Mouse (Mus musculus) Patski (cell line): ENCODE data around the gene Cdk1. TPM values are rescaled to one million over a fixed set of nuclear protein-coding genes. Genes with fewer than 3 reads are reported as not detected.

Experiments
- ATAC-seq: fragments of 100-300 bp; one replicate; pipeline ENCODE4 v1.8.0; 2021
- CTCF ChIA-PET: fragments of 350-600 bp; sonication (Branson Sonifier 250); formaldehyde crosslinking; loops from one replicate; lab custom pipeline; 2022; ENCODE audit warnings: inconsistent platforms; lab: Charles Lee
- POLR2A ChIA-PET: fragments of 350-600 bp; sonication (Branson Sonifier 250); formaldehyde crosslinking; loops from one replicate; lab custom pipeline; 2022; ENCODE audit warnings: antibody characterized with exemption, inconsistent platforms; lab: Charles Lee
- DNase-seq: peaks from one replicate; pipeline ENCODE4 v3.0.0-alpha.2; 2011; ENCODE audit warnings: low read depth, low spot score
- H3K27me3 ChIP-seq: fragments of 371-371 bp; one replicate; pipeline ENCODE4 v1.5.1; 2021
- CTCF ChIP-seq: fragments of 100-300 bp; IDR thresholded peaks from one replicate; pipeline ENCODE4 v1.5.1; 2021
- in situ Hi-C: fragments of 300-500 bp; cut with MboI; formaldehyde crosslinking; loops from 3 replicates; pipeline ENCODE4 v1.11.1; 2018; ENCODE audit warnings: low pct_unique_long_range_greater_than_20kb, mixed read lengths
- polyA plus RNA-seq: library from polyadenylated mRNA; unstranded; gene quantifications from one replicate; pipeline ENCODE4 v1.2.3, GENCODE M21; 2021

The Cdk1 gene
- polyA plus RNA-seq, 1 experiment from 2014 or later: 221 TPM

GRCm38 (mm10) chr10:69348206-69348605 lies 4.5 kb downstream of the Cdk1 start:
- ATAC-seq (no peak), DNase-seq (no peak)
- POLR2A ChIA-PET: interaction anchor here (1.3 kb wide), 1 partner anchor 20 kb away, joined by 4 read pairs; no protein-coding TSS in a partner anchor
- in situ Hi-C loops: no loop called here
- CTCF ChIA-PET: no interaction called here
- no peak for TF ChIP-seq CTCF
- no peaks in the 10 kb centered on the region for H3K27me3 ChIP-seq

GRCm38 (mm10) chr10:69342328-69342727 lies 10.4 kb downstream of the Cdk1 start:
- POLR2A ChIA-PET: no interaction called here

GRCm38 (mm10) chr10:69341570-69342227 lies 11.0 kb downstream of the Cdk1 start:
- in situ Hi-C loops: no loop called here
- no peak for DNase-seq
- no peak for ATAC-seq
- no peak for TF ChIP-seq CTCF
- H3K27me3 ChIP-seq: no peaks in the 10 kb centered on the region
- ChIA-PET CTCF (no interaction called here), POLR2A (no interaction called here)

More at GRCm38 (mm10) chr10:69342328-69342727, 10.4 kb downstream of the Cdk1 start:
- no peak for DNase-seq
- TF ChIP-seq CTCF: no peak
- in situ Hi-C loops: no loop called here
- CTCF ChIA-PET: no interaction called here
- H3K27me3 ChIP-seq: no peaks in the 10 kb centered on the region
- no peak for ATAC-seq

- in situ Hi-C loops: no loop called here
- no peak for ATAC-seq
- no peak for DNase-seq
- ChIA-PET POLR2A (no interaction called here), CTCF (interaction anchor here (1.4 kb wide), 1 partner anchor 9 kb away, joined by 7 read pairs; no protein-coding TSS in a partner anchor)
- H3K27me3 ChIP-seq: no peaks in the 10 kb centered on the region
- TF ChIP-seq CTCF: no peak
These were observed 12.7 kb downstream of the Cdk1 start for GRCm38 (mm10) chr10:69340001-69340400.

GRCm38 (mm10) chr10:69336219-69336618 lies 16.5 kb downstream of the Cdk1 start:
- DNase-seq: no peak
- H3K27me3 ChIP-seq: no peaks in the 10 kb centered on the region
- ChIA-PET POLR2A (no interaction called here), CTCF (interaction anchor here (0.9 to 1.2 kb wide), 2 partner anchors 10 to 15 kb away, joined by 3 read pairs; no protein-coding TSS in a partner anchor)
- ATAC-seq: no peak
- in situ Hi-C loops: no loop called here
- TF ChIP-seq CTCF: no peak

- POLR2A ChIA-PET: no interaction called here
- CTCF ChIA-PET: interaction anchor here (1.2 kb wide), 1 partner anchor 9 kb away, joined by 3 read pairs; no protein-coding TSS in a partner anchor
- DNase-seq (no peak), ATAC-seq (no peak)
- no peak for TF ChIP-seq CTCF
- H3K27me3 ChIP-seq: no peaks in the 10 kb centered on the region
- in situ Hi-C loops: no loop called here
These were observed 17.1 kb downstream of the Cdk1 start for GRCm38 (mm10) chr10:69335611-69336010.

- no peaks in the 10 kb centered on the region for H3K27me3 ChIP-seq
- ATAC-seq (no peak), DNase-seq (no peak)
- TF ChIP-seq CTCF: no peak
- CTCF ChIA-PET: interaction anchor here (1.2 kb wide), 1 partner anchor 9 kb away, joined by 3 read pairs; no protein-coding TSS in a partner anchor
- POLR2A ChIA-PET: no interaction called here
- in situ Hi-C loops: no loop called here
These were observed 17.6 kb downstream of the Cdk1 start for GRCm38 (mm10) chr10:69335195-69335536.

GRCm38 (mm10) chr10:69334271-69335194 lies 18.2 kb downstream of the Cdk1 start:
- ChIA-PET POLR2A (no interaction called here), CTCF (interaction anchor here (0.7 to 1.1 kb wide), 2 partner anchors 149 to 347 kb away, joined by 3 read pairs; no protein-coding TSS in a partner anchor)
- ATAC-seq (no peak), DNase-seq (no peak)
- H3K27me3 ChIP-seq: no peaks in the 10 kb centered on the region
- no peak for TF ChIP-seq CTCF
- in situ Hi-C loops: no loop called here

GRCm38 (mm10) chr10:69333212-69333611 lies 19.5 kb downstream of the Cdk1 start:
- no peaks in the 10 kb centered on the region for H3K27me3 ChIP-seq
- CTCF ChIA-PET: interaction anchor here (1.1 kb wide), 1 partner anchor 148 kb away, joined by 3 read pairs; no protein-coding TSS in a partner anchor
- in situ Hi-C loops: no loop called here
- no peak for DNase-seq
- TF ChIP-seq CTCF: no peak
- no peak for ATAC-seq
- POLR2A ChIA-PET: no interaction called here

GRCm38 (mm10) chr10:69331231-69331630 lies 21.5 kb downstream of the Cdk1 start:
- POLR2A ChIA-PET: no interaction called here
- no peaks in the 10 kb centered on the region for H3K27me3 ChIP-seq
- in situ Hi-C loops: no loop called here
- CTCF ChIA-PET: interaction anchor here (1.5 to 2.3 kb wide), 2 partner anchors 9 to 10 kb away, joined by 3 to 7 read pairs; no protein-coding TSS in a partner anchor
- ATAC-seq (no peak), DNase-seq (no peak)
- no peak for TF ChIP-seq CTCF
